Mouse (Mus musculus): ENCODE data around the gene Egfl7.

- TF ChIP-seq POLR2A (IDR thresholded peaks at IDR 0.05; ENCODE audit: borderline replicate concordance, low read depth, low read length) (no peak), CTCF (IDR thresholded peaks at IDR 0.05; ENCODE audit: low read depth, low read length) (no peak)
These were observed 5.9 kb downstream of the Egfl7 start for GRCm38 (mm10) chr2:26585713-26586112.
